Mouse (Mus musculus): ENCODE measurements at regions not wholly inside any gene's neighbourhood (a gene's known extent, or its start where the extent isn't known, plus 50 kb on each side); places are given as distances from the start of the nearest gene placed in this dataset.
A peak's percentile ranks its signal among the peaks of the same experiment; 100 is the strongest.

GRCm38 (mm10) chr13:84878178-84878849, 310.9 kb upstream of the Ccnh start:
- no peak for DNase-seq

GRCm38 (mm10) chr13:84905347-84905981, 283.7 kb upstream of the Ccnh start:
- no peak for DNase-seq

- no peak for DNase-seq
Observed at GRCm38 (mm10) chr13:84905994-84906393, 283.2 kb upstream of the Ccnh start.

- DNase-seq: no peak
Observed at GRCm38 (mm10) chr13:84931271-84931670, 257.9 kb upstream of the Ccnh start.

GRCm38 (mm10) chr13:84935610-84936009, 253.6 kb upstream of the Ccnh start:
- no peak for DNase-seq

GRCm38 (mm10) chr13:84939695-84940094, 249.5 kb upstream of the Ccnh start:
- no peak for DNase-seq

GRCm38 (mm10) chr13:84940936-84941335, 248.3 kb upstream of the Ccnh start:
- DNase-seq: no peak

- DNase-seq: no peak
Observed at GRCm38 (mm10) chr13:84950873-84951272, 238.3 kb upstream of the Ccnh start.

GRCm38 (mm10) chr13:84953161-84953560, 236.0 kb upstream of the Ccnh start:
- DNase-seq: no peak

GRCm38 (mm10) chr13:84953760-84954159, 235.4 kb upstream of the Ccnh start:
- peak; percentile 35 for DNase-seq

GRCm38 (mm10) chr13:84968943-84969342, 220.3 kb upstream of the Ccnh start:
- DNase-seq: peak; percentile 50
